Mouse (Mus musculus): ENCODE data around the gene Alox5ap.

Alox5ap gene

GRCm38 (mm10) chr5:149264405-149264804 lies at the start of gene Alox5ap:
TSS of gene Alox5ap (plus strand) at chr5:149264767.
- no peak for DNase-seq

- no peak for DNase-seq
Measured at GRCm38 (mm10) chr5:149215540-149215939, 49.0 kb upstream of the Alox5ap start.

- no peak for DNase-seq
Measured at GRCm38 (mm10) chr5:149217524-149218357, 46.8 kb upstream of the Alox5ap start.

- no peak for DNase-seq
Measured at GRCm38 (mm10) chr5:149219493-149219892, 45.1 kb upstream of the Alox5ap start.

GRCm38 (mm10) chr5:149221355-149221754 lies 43.2 kb upstream of the Alox5ap start:
- DNase-seq: no peak

- DNase-seq: no peak
Measured at GRCm38 (mm10) chr5:149224666-149225065, 39.9 kb upstream of the Alox5ap start.

GRCm38 (mm10) chr5:149228700-149229618 lies 35.6 kb upstream of the Alox5ap start:
- peak; percentile 89 for DNase-seq

- DNase-seq: peak; percentile 22
Measured at GRCm38 (mm10) chr5:149229619-149230339, 34.8 kb upstream of the Alox5ap start.

- no peak for DNase-seq
Measured at GRCm38 (mm10) chr5:149235002-149235401, 29.6 kb upstream of the Alox5ap start.

GRCm38 (mm10) chr5:149237221-149237950 lies 27.2 kb upstream of the Alox5ap start:
- peak; percentile 47 for DNase-seq

- DNase-seq: no peak
Measured at GRCm38 (mm10) chr5:149242467-149242866, 22.1 kb upstream of the Alox5ap start.

- DNase-seq: no peak
Measured at GRCm38 (mm10) chr5:149243053-149243452, 21.5 kb upstream of the Alox5ap start.

GRCm38 (mm10) chr5:149245391-149245964 lies 19.1 kb upstream of the Alox5ap start:
- DNase-seq: no peak

- no peak for DNase-seq
Measured at GRCm38 (mm10) chr5:149245965-149246470, 18.5 kb upstream of the Alox5ap start.

- DNase-seq: peak; percentile 25
Measured at GRCm38 (mm10) chr5:149247047-149247904, 17.3 kb upstream of the Alox5ap start.

GRCm38 (mm10) chr5:149252303-149252702 lies 12.3 kb upstream of the Alox5ap start:
- no peak for DNase-seq

GRCm38 (mm10) chr5:149253491-149253890 lies 11.1 kb upstream of the Alox5ap start:
- no peak for DNase-seq

- DNase-seq: no peak
Measured at GRCm38 (mm10) chr5:149255522-149255921, 9.0 kb upstream of the Alox5ap start.

GRCm38 (mm10) chr5:149257518-149258281 lies 6.9 kb upstream of the Alox5ap start:
- DNase-seq: no peak

- no peak for DNase-seq
Measured at GRCm38 (mm10) chr5:149259093-149259492, 5.5 kb upstream of the Alox5ap start.

Measured in cerebellum, adult 11 months (tissue).